Mouse (Mus musculus): ENCODE data around the gene Ugt2a3. TPM values are rescaled to one million over a fixed set of nuclear protein-coding genes. Genes with fewer than 3 reads are reported as not detected.
"Not testable (repeated sequence)": the region's sequence is repeated elsewhere in the genome, so short reads cannot be mapped to it uniquely, and the experiment has no call there.

Ugt2a3 gene
- total RNA-seq (2014; rRNA removed): not detected in 2 replicates
- polyA plus RNA-seq (2015; fragmentation: Nextera tagmentation; extraction: Ambion mirVana): not detected in 2 replicates

- no peak for ATAC-seq (ENCODE audit: low FRiP score)
- Histone ChIP-seq H3K36me3 (ENCODE audit: insufficient read depth, low read length) (no peaks in the 10 kb centered on the region), H3K9me3 (ENCODE audit: low read length) (no peaks in the 10 kb centered on the region), H3K9ac (replicated peaks; ENCODE audit: low read length, poor library complexity, severe bottlenecking) (no peak within 1 kb of the TSS), H3K4me2 (ENCODE audit: low read depth, low read length, poor library complexity, severe bottlenecking) (no peak within 1 kb of the TSS), H3K27me3 (ENCODE audit: insufficient read depth, low read length) (no peaks in the 10 kb centered on the region), H3K27ac (ENCODE audit: low read depth, low read length) (no peak within 1 kb of the TSS), H3K4me1 (ENCODE audit: insufficient read depth, low read length) (no peaks in the 10 kb centered on the region), H3K4me3 (ENCODE audit: low read depth, low read length) (no peak within 1 kb of the TSS)
- TF ChIP-seq CTCF (IDR thresholded peaks at IDR 0.05): no peak
- WGBS: 86% methylated on average over 11 of the region's 11 CpGs
- no peak for DNase-seq (ENCODE audit: low spot score)
These were observed at the start of gene Ugt2a3 for GRCm38 (mm10) chr5:87336961-87337697. TSS of gene Ugt2a3 (minus strand) at chr5:87337195.

GRCm38 (mm10) chr5:87380234-87380633, 43.2 kb upstream of the Ugt2a3 start:
- no peak overlapping the region for H3K9ac ChIP-seq (replicated peaks; ENCODE audit: low read length, poor library complexity, severe bottlenecking)
- H3K4me1 ChIP-seq (ENCODE audit: insufficient read depth, low read length): no peaks in the 10 kb centered on the region
- H3K4me2 ChIP-seq (ENCODE audit: low read depth, low read length, poor library complexity, severe bottlenecking): no peak overlapping the region
- DNase-seq (ENCODE audit: low spot score) (no peak), ATAC-seq (ENCODE audit: low FRiP score) (no peak)
- 82% methylated on average over 2 of the region's 2 CpGs for WGBS
- H3K9me3 ChIP-seq (ENCODE audit: low read length): no peaks in the 10 kb centered on the region
- H3K27me3 ChIP-seq (ENCODE audit: insufficient read depth, low read length): no peaks in the 10 kb centered on the region
- no peak for TF ChIP-seq CTCF (IDR thresholded peaks at IDR 0.05)
- no peaks in the 10 kb centered on the region for H3K36me3 ChIP-seq (ENCODE audit: insufficient read depth, low read length)
- H3K27ac ChIP-seq (ENCODE audit: low read depth, low read length): no peak overlapping the region
- H3K4me3 ChIP-seq (ENCODE audit: low read depth, low read length): no peak overlapping the region

- DNase-seq (ENCODE audit: low spot score) (no peak), ATAC-seq (ENCODE audit: low FRiP score) (no peak)
- Histone ChIP-seq H3K4me1 (ENCODE audit: insufficient read depth, low read length) (no peaks in the 10 kb centered on the region), H3K9me3 (ENCODE audit: low read length) (no peaks in the 10 kb centered on the region), H3K27me3 (ENCODE audit: insufficient read depth, low read length) (no peaks in the 10 kb centered on the region), H3K9ac (replicated peaks; ENCODE audit: low read length, poor library complexity, severe bottlenecking) (no peak overlapping the region), H3K27ac (ENCODE audit: low read depth, low read length) (no peak overlapping the region), H3K36me3 (ENCODE audit: insufficient read depth, low read length) (no peaks in the 10 kb centered on the region), H3K4me2 (ENCODE audit: low read depth, low read length, poor library complexity, severe bottlenecking) (no peak overlapping the region), H3K4me3 (ENCODE audit: low read depth, low read length) (no peak overlapping the region)
- TF ChIP-seq CTCF (IDR thresholded peaks at IDR 0.05): no peak
These were observed 42.8 kb upstream of the Ugt2a3 start for GRCm38 (mm10) chr5:87379825-87380224.

GRCm38 (mm10) chr5:87375874-87376383, 38.9 kb upstream of the Ugt2a3 start:
- no peak for DNase-seq (ENCODE audit: low spot score)
- H3K27ac ChIP-seq (ENCODE audit: low read depth, low read length): no peak overlapping the region
- H3K27me3 ChIP-seq (ENCODE audit: insufficient read depth, low read length): no peaks in the 10 kb centered on the region
- no peak for ATAC-seq (ENCODE audit: low FRiP score)
- no peak overlapping the region for H3K4me3 ChIP-seq (ENCODE audit: low read depth, low read length)
- no peaks in the 10 kb centered on the region for H3K9me3 ChIP-seq (ENCODE audit: low read length)
- no peak for TF ChIP-seq CTCF (IDR thresholded peaks at IDR 0.05)
- 92% methylated on average over 3 of the region's 3 CpGs for WGBS
- H3K4me1 ChIP-seq (ENCODE audit: insufficient read depth, low read length): no peaks in the 10 kb centered on the region
- no peak overlapping the region for H3K9ac ChIP-seq (replicated peaks; ENCODE audit: low read length, poor library complexity, severe bottlenecking)
- H3K36me3 ChIP-seq (ENCODE audit: insufficient read depth, low read length): no peaks in the 10 kb centered on the region
- H3K4me2 ChIP-seq (ENCODE audit: low read depth, low read length, poor library complexity, severe bottlenecking): no peak overlapping the region

GRCm38 (mm10) chr5:87373502-87373863, 36.5 kb upstream of the Ugt2a3 start:
- Histone ChIP-seq H3K4me1 (ENCODE audit: insufficient read depth, low read length) (no peaks in the 10 kb centered on the region), H3K9me3 (ENCODE audit: low read length) (no peaks in the 10 kb centered on the region), H3K27ac (ENCODE audit: low read depth, low read length) (no peak overlapping the region), H3K9ac (replicated peaks; ENCODE audit: low read length, poor library complexity, severe bottlenecking) (no peak overlapping the region), H3K4me3 (ENCODE audit: low read depth, low read length) (no peak overlapping the region), H3K36me3 (ENCODE audit: insufficient read depth, low read length) (no peaks in the 10 kb centered on the region), H3K27me3 (ENCODE audit: insufficient read depth, low read length) (no peaks in the 10 kb centered on the region), H3K4me2 (ENCODE audit: low read depth, low read length, poor library complexity, severe bottlenecking) (no peak overlapping the region)
- 81% methylated on average over 1 of the region's 1 CpGs for WGBS
- TF ChIP-seq CTCF (IDR thresholded peaks at IDR 0.05): no peak
- ATAC-seq (ENCODE audit: low FRiP score) (no peak), DNase-seq (ENCODE audit: low spot score) (no peak)

- 80% methylated on average over 4 of the region's 4 CpGs for WGBS
- ATAC-seq (ENCODE audit: low FRiP score): not testable (repeated sequence)
These were observed 36.0 kb upstream of the Ugt2a3 start for GRCm38 (mm10) chr5:87372788-87373501.

More at GRCm38 (mm10) chr5:87372788-87373501, 36.0 kb upstream of the Ugt2a3 start:
- not testable (repeated sequence) for H3K36me3 ChIP-seq (ENCODE audit: insufficient read depth, low read length); H3K4me2 ChIP-seq (ENCODE audit: low read depth, low read length, poor library complexity, severe bottlenecking); H3K9me3 ChIP-seq (ENCODE audit: low read length); H3K4me1 ChIP-seq (ENCODE audit: insufficient read depth, low read length); H3K4me3 ChIP-seq (ENCODE audit: low read depth, low read length); H3K27ac ChIP-seq (ENCODE audit: low read depth, low read length); H3K9ac ChIP-seq (replicated peaks; ENCODE audit: low read length, poor library complexity, severe bottlenecking); DNase-seq (ENCODE audit: low spot score); H3K27me3 ChIP-seq (ENCODE audit: insufficient read depth, low read length)

Data from midbrain, postnatal 0 days (tissue).